Mouse (Mus musculus) CH12.LX (cell line): Measurements from ENCODE around the gene Ankrd27. TPM values are rescaled to one million over a fixed set of nuclear protein-coding genes. Genes with fewer than 3 reads are reported as not detected.

Source experiments
- DNase-seq: peaks from one replicate; pipeline ENCODE4 v3.0.0-alpha.2; 2013; ENCODE audit errors: extremely low read depth
- H3K27ac ChIP-seq: 2 replicates; pipeline ENCODE4 v1.5.1; 2012; ENCODE audit warnings: low read depth, mild to moderate bottlenecking, control low read depth, moderate library complexity; ENCODE audit not compliant: insufficient read depth
- H3K27me3 ChIP-seq: replicated peaks from 2 replicates; pipeline ENCODE3; 2012; ENCODE audit warnings: inconsistent platforms
- H3K36me3 ChIP-seq, 2 experiments: replicated peaks in 1 of 2; 2 replicates each; pipeline versions ENCODE3 to v1.6.1; 2012; ENCODE audit warnings: inconsistent platforms in 1 of 2, low read length in 1 of 2, mild to moderate bottlenecking in 1 of 2, mixed read lengths in 1 of 2, moderate library complexity in 1 of 2; ENCODE audit not compliant: control insufficient read depth in 1 of 2, insufficient read depth in 1 of 2
- H3K4me1 ChIP-seq, 2 experiments: 2 replicates each; pipeline ENCODE4 v1.6.1; 2012; ENCODE audit warnings: inconsistent platforms in 1 of 2, moderate library complexity in 1 of 2; ENCODE audit not compliant: insufficient read depth in 2 of 2, control insufficient read depth in 1 of 2
- H3K4me2 ChIP-seq: 2 replicates; pipeline ENCODE4 v1.6.1; 2012; ENCODE audit warnings: low read depth, mild to moderate bottlenecking, control low read depth; ENCODE audit not compliant: poor library complexity, insufficient read depth, severe bottlenecking
- H3K4me3 ChIP-seq, 3 experiments: fragments of 150-350 bp in 1 of 3; sonication (generic) in 1 of 3; replicated peaks in 1 of 3; 2 replicates each; pipeline versions ENCODE3 to v1.5.1; 2011 to 2012; ENCODE audit warnings: low read depth in 2 of 3, low read length in 2 of 3, mild to moderate bottlenecking in 2 of 3, moderate library complexity in 2 of 3, control low read depth in 1 of 3, improper control_type of control experiment in 1 of 3, inconsistent platforms in 1 of 3, mixed read lengths in 1 of 3; ENCODE audit not compliant: poor library complexity in 1 of 3
- H3K79me2 ChIP-seq: replicated peaks from 2 replicates; pipeline ENCODE4 v1.6.1; 2012; ENCODE audit warnings: mild to moderate bottlenecking, moderate library complexity; ENCODE audit not compliant: control insufficient read depth, poor library complexity, insufficient read depth, severe bottlenecking; ENCODE audit errors: extremely low read depth
- H3K9ac ChIP-seq: 2 replicates; pipeline ENCODE4 v1.6.1; 2012; ENCODE audit warnings: low read depth, mild to moderate bottlenecking, control low read depth, moderate library complexity; ENCODE audit not compliant: insufficient read depth
- H3K9me3 ChIP-seq: replicated peaks from 2 replicates; pipeline ENCODE3; 2012; ENCODE audit warnings: low read length, inconsistent platforms, mixed read lengths
- BHLHE40 ChIP-seq: IDR thresholded peaks from 2 replicates; pipeline ENCODE4 v1.6.1; 2011; ENCODE audit warnings: mild to moderate bottlenecking, low read depth, low read length, improper control_type of control experiment
- CHD1 ChIP-seq: IDR thresholded peaks from 2 replicates; pipeline ENCODE4 v1.6.1; 2012; ENCODE audit warnings: low read depth, low read length, improper control_type of control experiment, inconsistent platforms
- CHD2 ChIP-seq: IDR thresholded peaks from 2 replicates; pipeline ENCODE4 v1.6.1; 2011; ENCODE audit warnings: low read length, improper control_type of control experiment
- CTCF ChIP-seq, 2 experiments: IDR thresholded peaks in 1 of 2; conservative IDR thresholded peaks in 1 of 2; 2 replicates each; pipeline ENCODE4 v1.5.1; 2011 to 2012; ENCODE audit warnings: low read depth in 2 of 2, low read length in 2 of 2, improper control_type of control experiment in 1 of 2, inconsistent platforms in 1 of 2, mild to moderate bottlenecking in 1 of 2, moderate library complexity in 1 of 2
- E2F4 ChIP-seq: IDR thresholded peaks from 2 replicates; pipeline ENCODE4 v1.6.1; 2011; ENCODE audit warnings: low read depth, low read length, improper control_type of control experiment; ENCODE audit not compliant: insufficient replicate concordance
- ELF1 ChIP-seq: IDR thresholded peaks from 2 replicates; pipeline ENCODE4 v1.6.1; 2014; ENCODE audit warnings: low read depth, mild to moderate bottlenecking, inconsistent platforms, low read length, improper control_type of control experiment
- EP300 ChIP-seq: IDR thresholded peaks from 2 replicates; pipeline ENCODE4 v1.6.1; 2011; ENCODE audit warnings: low read length, improper control_type of control experiment
- ETS1 ChIP-seq: conservative IDR thresholded peaks from 2 replicates; pipeline ENCODE4 v1.6.1; 2012; ENCODE audit warnings: low read depth, mild to moderate bottlenecking, inconsistent platforms, low read length, improper control_type of control experiment, moderate library complexity
- GABPA ChIP-seq: IDR thresholded peaks from 2 replicates; pipeline ENCODE4 v1.6.1; 2012; ENCODE audit warnings: low read depth, low read length, improper control_type of control experiment, inconsistent platforms; ENCODE audit not compliant: insufficient replicate concordance
- HCFC1 ChIP-seq: IDR thresholded peaks from 2 replicates; pipeline ENCODE4 v1.6.1; 2012; ENCODE audit warnings: low read depth, mild to moderate bottlenecking, inconsistent platforms, low read length, improper control_type of control experiment
- IRF4 ChIP-seq: IDR thresholded peaks from 2 replicates; pipeline ENCODE4 v1.6.1; 2014; ENCODE audit warnings: low read depth, mild to moderate bottlenecking, inconsistent platforms, low read length, improper control_type of control experiment
- JUN ChIP-seq: IDR thresholded peaks from 2 replicates; pipeline ENCODE4 v1.6.1; 2011; ENCODE audit warnings: low read depth, mild to moderate bottlenecking, low read length, improper control_type of control experiment, moderate library complexity; ENCODE audit not compliant: insufficient read depth
- JUND ChIP-seq: conservative IDR thresholded peaks from 2 replicates; pipeline ENCODE4 v1.6.1; 2011; ENCODE audit warnings: low read depth, low read length, improper control_type of control experiment
- KAT2A ChIP-seq: IDR thresholded peaks from 2 replicates; pipeline ENCODE4 v1.6.1; 2012; ENCODE audit warnings: low read length, improper control_type of control experiment, inconsistent platforms; ENCODE audit not compliant: insufficient replicate concordance
- MAFK ChIP-seq: IDR thresholded peaks from 2 replicates; pipeline ENCODE4 v1.6.1; 2011; ENCODE audit warnings: low read length, improper control_type of control experiment; ENCODE audit not compliant: insufficient replicate concordance
- MAX ChIP-seq: IDR thresholded peaks from 2 replicates; pipeline ENCODE4 v1.6.1; 2011; ENCODE audit warnings: low read length, improper control_type of control experiment
- MAZ ChIP-seq: IDR thresholded peaks from 2 replicates; pipeline ENCODE4 v1.6.1; 2012; ENCODE audit warnings: low read depth, mild to moderate bottlenecking, inconsistent platforms, low read length, improper control_type of control experiment, moderate library complexity
- MEF2A ChIP-seq: IDR thresholded peaks from 2 replicates; pipeline ENCODE4 v1.6.1; 2014; ENCODE audit warnings: low read depth, mild to moderate bottlenecking, inconsistent platforms, low read length, improper control_type of control experiment, borderline replicate concordance
- MXI1 ChIP-seq: IDR thresholded peaks from 2 replicates; pipeline ENCODE4 v1.6.1; 2011; ENCODE audit warnings: mild to moderate bottlenecking, low read depth, low read length, improper control_type of control experiment
- MYC ChIP-seq: IDR thresholded peaks from 2 replicates; pipeline ENCODE4 v1.6.1; 2011; ENCODE audit warnings: low read depth, mild to moderate bottlenecking, improper control_type of control experiment, low read length
- NELFE ChIP-seq: IDR thresholded peaks from 2 replicates; pipeline ENCODE4 v1.6.1; 2011; ENCODE audit warnings: low read depth, low read length, improper control_type of control experiment
- NRF1 ChIP-seq: IDR thresholded peaks from 2 replicates; pipeline ENCODE4 v1.6.1; 2014; ENCODE audit warnings: low read depth, mild to moderate bottlenecking, inconsistent platforms, low read length, improper control_type of control experiment, moderate library complexity
- PAX5 ChIP-seq: IDR thresholded peaks from 2 replicates; pipeline ENCODE4 v1.6.1; 2012; ENCODE audit warnings: low read length, inconsistent platforms, mixed read lengths
- POLR2A ChIP-seq: IDR thresholded peaks from 2 replicates; pipeline ENCODE4 v1.6.1; 2011; ENCODE audit warnings: low read depth, mild to moderate bottlenecking, improper control_type of control experiment, low read length
- POLR2AphosphoS2 ChIP-seq: IDR thresholded peaks from 2 replicates; pipeline ENCODE4 v1.6.1; 2011; ENCODE audit warnings: low read depth, low read length, improper control_type of control experiment
- RAD21 ChIP-seq: IDR thresholded peaks from 2 replicates; pipeline ENCODE4 v1.6.1; 2011; ENCODE audit warnings: low read depth, mild to moderate bottlenecking, low read length, improper control_type of control experiment, moderate library complexity
- RCOR1 ChIP-seq: conservative IDR thresholded peaks from 2 replicates; pipeline ENCODE4 v1.6.1; 2012; ENCODE audit warnings: low read depth, mild to moderate bottlenecking, inconsistent platforms, low read length, improper control_type of control experiment
- SIN3A ChIP-seq: IDR thresholded peaks from 2 replicates; pipeline ENCODE4 v1.6.1; 2012; ENCODE audit warnings: low read length, improper control_type of control experiment, inconsistent platforms
- SMC3 ChIP-seq: IDR thresholded peaks from 2 replicates; pipeline ENCODE4 v1.6.1; 2011; ENCODE audit warnings: low read depth, low read length, improper control_type of control experiment
- TBP ChIP-seq: conservative IDR thresholded peaks from 2 replicates; pipeline ENCODE4 v1.6.1; 2011; ENCODE audit warnings: low read depth, low read length, improper control_type of control experiment
- TCF12 ChIP-seq: IDR thresholded peaks from 2 replicates; pipeline ENCODE4 v1.6.1; 2014; ENCODE audit warnings: low read depth, mild to moderate bottlenecking, inconsistent platforms, low read length, improper control_type of control experiment
- UBTF ChIP-seq: IDR thresholded peaks from 2 replicates; pipeline ENCODE4 v1.6.1; 2012; ENCODE audit warnings: low read depth, mild to moderate bottlenecking, inconsistent platforms, low read length, improper control_type of control experiment, moderate library complexity
- USF1 ChIP-seq: IDR thresholded peaks from 2 replicates; pipeline ENCODE4 v1.6.1; 2014; ENCODE audit warnings: low read depth, mild to moderate bottlenecking, inconsistent platforms, low read length, improper control_type of control experiment
- USF2 ChIP-seq: conservative IDR thresholded peaks from 2 replicates; pipeline ENCODE4 v1.6.1; 2011; ENCODE audit warnings: low read depth, low read length, improper control_type of control experiment
- ZC3H11A ChIP-seq: IDR thresholded peaks from 2 replicates; pipeline ENCODE4 v1.6.1; 2012; ENCODE audit warnings: low read depth, mild to moderate bottlenecking, inconsistent platforms, low read length, improper control_type of control experiment
- ZKSCAN1 ChIP-seq: IDR thresholded peaks from 2 replicates; pipeline ENCODE4 v1.6.1; 2012; ENCODE audit warnings: low read depth, inconsistent platforms, low read length, improper control_type of control experiment, borderline replicate concordance
- ZMIZ1 ChIP-seq: IDR thresholded peaks from 2 replicates; pipeline ENCODE4 v1.6.1; 2012; ENCODE audit warnings: low read depth, mild to moderate bottlenecking, inconsistent platforms, low read length, improper control_type of control experiment
- ZNF384 ChIP-seq: IDR thresholded peaks from 2 replicates; pipeline ENCODE4 v1.6.1; 2012; ENCODE audit warnings: low read depth, low read length, improper control_type of control experiment, inconsistent platforms
- dilution Hi-C: fragments of 300-500 bp; cut with MboI; formaldehyde crosslinking; loops from 2 replicates; pipeline ENCODE4 v1.14.3; 2020; ENCODE audit warnings: low sequenced_read_pairs; ENCODE audit not compliant: extremely low pct_unique_long_range_greater_than_20kb, extremely low pct_ligation_motif_present
- in situ Hi-C: fragments of 300-500 bp; cut with MboI; formaldehyde crosslinking; loops from 3 replicates; pipeline ENCODE4 v1.14.3; 2019; ENCODE audit warnings: low sequenced_read_pairs, low pct_ligation_motif_present, low pct_unique_long_range_greater_than_20kb, mixed read lengths
- polyA plus RNA-seq: library from polyadenylated mRNA; unstranded; fragments of >175 nt; gene quantifications from 2 replicates; pipeline ENCODE4 v1.2.1, GENCODE M21; 2012; ENCODE audit warnings: low read depth; ENCODE audit not compliant: insufficient read length
- total RNA-seq, 2 experiments: library from RNA; depleted of rRNA; stranded (reverse); fragments of 300-350 nt in 1 of 2; fragments of >200 nt in 1 of 2; gene quantifications; 2 replicates each; pipeline ENCODE4 v1.2.3; 2012 to 2014

Gene Ankrd27
- total and polyA plus RNA-seq, 3 experiments, result 38.6 to 49.1 (median 39.0) TPM

DNA sequence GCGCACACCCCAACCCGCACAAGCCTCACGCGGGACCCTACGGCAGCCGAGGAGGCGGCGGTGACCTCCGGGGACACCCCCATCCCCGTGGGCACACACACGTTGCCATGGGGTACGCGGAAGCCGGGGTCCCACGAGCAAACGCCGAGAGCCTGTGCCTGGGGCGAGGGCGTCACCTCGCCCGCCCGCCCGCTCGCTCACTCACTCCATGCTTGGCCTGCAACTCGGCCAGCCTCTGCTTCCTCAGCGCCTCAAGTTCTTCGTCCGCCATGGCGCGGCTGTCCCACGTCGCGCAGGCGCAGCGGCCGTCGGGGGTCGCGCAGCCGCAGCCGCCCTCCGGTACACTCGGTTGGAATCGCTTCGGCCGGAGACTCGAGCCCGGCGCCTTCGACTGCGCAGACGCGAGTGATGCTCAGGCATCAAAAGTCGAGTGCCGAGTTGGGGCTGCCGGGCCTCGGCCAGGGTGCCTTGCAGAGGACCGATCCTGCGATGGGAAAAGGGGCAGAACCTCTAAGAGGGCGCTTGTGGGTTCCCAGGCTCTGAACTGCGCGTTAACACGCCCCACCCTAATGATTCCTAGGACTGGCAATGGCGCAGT lies 61.2 kb downstream of the Ankrd27 start, which contains the start of gene Pdcd5:
Pdcd5 (minus strand) TSS at position 421 of the 598 bp plus-strand sequence.
- H3K4me3 ChIP-seq, result peak within 1 kb of the TSS; percentile 80 to 99 (median 92)
- dilution Hi-C loops, result no loop called here
- TF ChIP-seq JUN, result no peak
- no peak for TF ChIP-seq RAD21
- TF ChIP-seq SMC3, result no peak
- no peak for TF ChIP-seq CTCF (conservative IDR thresholded peaks at IDR 0.05 in 1 of 2, IDR thresholded peaks at IDR 0.05 in 1 of 2; ENCODE audit: low read depth in 2 of 2, low read length in 2 of 2)
- peak; percentile 11; the same call in 1 of the 2 replicates for TF ChIP-seq ZNF384
- peak; percentile 91 for TF ChIP-seq NRF1
- peak; percentile 70; the same call in 1 of the 2 replicates for TF ChIP-seq TCF12
- TF ChIP-seq TBP, result 0 out of 2 replicates have a peak, but pooled peaks have one; percentile 46
- no peak for TF ChIP-seq ZKSCAN1
- TF ChIP-seq RCOR1, result no peak
- TF ChIP-seq POLR2A, result peak; percentile 76
- TF ChIP-seq USF1, result no peak
- TF ChIP-seq MAZ, result peak; percentile 90
- peak; percentile 84 for TF ChIP-seq ZMIZ1
- TF ChIP-seq ELF1, result peak; percentile 78; the same call in 1 of the 2 replicates
- TF ChIP-seq USF2, result no peak
- TF ChIP-seq ZC3H11A, result no peak
- TF ChIP-seq MEF2A, result 0 out of 2 replicates have a peak, but pooled peaks have one; percentile 69
- TF ChIP-seq MXI1, result peak; percentile 88
- TF ChIP-seq MAX, result 0 out of 2 replicates have a peak, but pooled peaks have one; percentile 13
- no peak for TF ChIP-seq EP300
- TF ChIP-seq ETS1, result no peak
- TF ChIP-seq E2F4, result no peak
- no peak for TF ChIP-seq MYC
- TF ChIP-seq SIN3A, result peak; percentile 98
- no peak for TF ChIP-seq JUND
- peak; percentile 33; the same call in 1 of the 2 replicates for TF ChIP-seq BHLHE40
- TF ChIP-seq GABPA, result peak; percentile 21; the same call in 1 of the 2 replicates
- TF ChIP-seq MAFK, result no peak
- peak; percentile 60 for TF ChIP-seq IRF4
- TF ChIP-seq PAX5, result no peak
- peak; percentile 66; the same call in 1 of the 2 replicates for TF ChIP-seq POLR2AphosphoS2
- no peak for TF ChIP-seq CHD1
- peak; percentile 88 for TF ChIP-seq NELFE
- peak; percentile 92 for TF ChIP-seq HCFC1
- TF ChIP-seq KAT2A, result peak; percentile 79; the same call in 1 of the 2 replicates
- TF ChIP-seq CHD2, result peak; percentile 57; the same call in 1 of the 2 replicates
- TF ChIP-seq UBTF, result no peak
- TF ChIP-seq, all 38 proteins: peak for 20
- Histone ChIP-seq H3K27ac (peak within 1 kb of the TSS; percentile 7; the same call in 1 of the 2 replicates), H3K9me3 (peaks cover 10% of the 10 kb centered on the region), H3K27me3 (peaks cover 14% of the 10 kb centered on the region), H3K9ac (peak within 1 kb of the TSS; percentile 90), H3K4me1 (peaks cover 2 to 26% of the 10 kb centered on the region in 2 experiments; a peak in 3 of 4 replicates), H3K4me2 (peak within 1 kb of the TSS; percentile 64), H3K36me3 (peaks cover 26 to 36% of the 10 kb centered on the region in 2 experiments), H3K79me2 (peaks cover 17% of the 10 kb centered on the region)
- peak; percentile 95 for DNase-seq
- in situ Hi-C loops, result no loop called here
